Mouse (Mus musculus) lung, postnatal 0 days (tissue): ENCODE measurements around the gene Slc22a13.

ENCODE experiments used
- CTCF ChIP-seq: IDR thresholded peaks from 2 replicates; pipeline ENCODE4 v1.5.1; 2016; ENCODE audit warnings: antibody characterized with exemption, mild to moderate bottlenecking
- EP300 ChIP-seq: IDR thresholded peaks from 2 replicates; pipeline ENCODE4 v1.6.1; 2016; ENCODE audit warnings: antibody characterized with exemption, mild to moderate bottlenecking, control low read depth

- TF ChIP-seq CTCF (peak; percentile 75), EP300 (no peak)
Measured at GRCm38 (mm10) chr9:119192202-119192990, 16.5 kb downstream of the Slc22a13 start.
